Mouse (Mus musculus): ENCODE results near the gene Sh3glb2.

The Sh3glb2 gene

DNA sequence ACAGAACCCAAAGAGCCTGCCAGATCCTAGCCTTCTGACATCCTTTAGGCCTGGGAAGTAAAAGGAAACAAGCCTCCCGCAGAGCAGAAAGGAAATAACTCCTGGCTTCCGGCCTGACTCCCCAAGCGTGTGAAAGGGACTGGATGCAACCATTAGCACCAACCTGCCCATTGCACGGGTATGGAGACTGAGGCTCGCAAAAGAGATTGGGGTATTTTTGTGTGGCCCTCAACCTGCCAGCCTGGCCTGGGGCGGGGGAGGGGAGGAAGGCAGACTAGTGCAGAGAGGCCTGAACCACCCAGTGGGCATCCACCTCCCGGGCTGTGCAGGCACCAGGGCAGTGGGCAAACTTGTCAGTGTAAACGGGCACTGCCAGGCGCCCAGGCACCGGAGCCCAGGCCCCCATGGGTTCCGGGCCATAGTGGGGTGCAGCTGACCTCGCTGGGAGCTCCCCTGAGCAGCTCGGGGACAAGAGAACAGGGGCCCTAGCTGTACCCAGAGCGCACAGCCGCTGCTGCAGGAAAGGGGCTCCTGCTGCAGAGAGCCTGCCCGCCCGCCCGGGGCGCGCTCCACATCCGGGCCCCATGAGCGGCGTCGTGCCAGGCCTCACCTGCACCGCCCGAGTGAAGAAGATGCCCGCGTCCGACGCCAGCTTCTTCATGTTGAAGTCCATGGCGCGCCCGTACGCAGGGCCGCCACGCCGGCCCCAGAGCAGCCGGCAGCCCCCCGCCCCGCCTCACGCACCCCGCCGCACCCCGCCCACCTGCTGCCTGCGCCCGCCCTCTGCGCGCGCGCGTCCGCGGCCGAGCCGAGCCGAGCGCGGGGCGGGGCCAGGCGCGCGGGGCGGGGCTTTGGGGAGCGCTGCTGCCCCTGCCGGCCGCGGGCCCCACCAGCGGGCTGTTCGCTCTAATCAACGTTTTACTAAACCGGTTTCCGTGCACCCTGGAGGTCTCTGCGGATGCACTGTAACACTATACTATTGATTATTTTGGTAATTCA lies at the start of gene Sh3glb2:
Sh3glb2 (minus strand) TSS at position 805 of the 999 bp plus-strand sequence.
- DNase-seq (ENCODE audit: low read depth), result peak; percentile 57

GRCm38 (mm10) chr2:30408452-30409100 lies 49.4 kb upstream of the Sh3glb2 start:
- no peak for DNase-seq (ENCODE audit: low read depth)

GRCm38 (mm10) chr2:30407778-30408177 lies 48.6 kb upstream of the Sh3glb2 start:
- no peak for DNase-seq (ENCODE audit: low read depth)

DNA sequence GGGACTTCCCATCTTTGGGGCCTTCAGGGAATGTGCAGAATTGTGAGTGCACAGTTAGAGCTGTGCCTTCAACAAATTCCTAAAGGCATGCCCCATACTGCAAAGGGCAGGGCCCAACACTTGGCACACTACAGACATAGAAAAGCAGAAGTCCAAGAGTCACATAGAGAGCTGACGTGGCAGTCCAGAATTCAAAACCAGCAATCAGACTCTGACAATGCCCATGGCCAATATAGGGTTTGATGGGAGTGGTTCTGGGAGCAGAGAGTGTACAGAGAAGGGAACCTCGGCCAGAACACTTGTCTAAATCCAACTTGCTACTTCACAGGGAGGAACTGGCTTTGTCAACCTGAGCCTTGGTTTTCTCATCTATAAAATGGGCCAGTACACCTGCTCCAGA lies 48.1 kb upstream of the Sh3glb2 start:
- DNase-seq (ENCODE audit: low read depth), result no peak

GRCm38 (mm10) chr2:30403870-30404269 lies 44.7 kb upstream of the Sh3glb2 start:
- DNase-seq (ENCODE audit: low read depth), result no peak

DNA sequence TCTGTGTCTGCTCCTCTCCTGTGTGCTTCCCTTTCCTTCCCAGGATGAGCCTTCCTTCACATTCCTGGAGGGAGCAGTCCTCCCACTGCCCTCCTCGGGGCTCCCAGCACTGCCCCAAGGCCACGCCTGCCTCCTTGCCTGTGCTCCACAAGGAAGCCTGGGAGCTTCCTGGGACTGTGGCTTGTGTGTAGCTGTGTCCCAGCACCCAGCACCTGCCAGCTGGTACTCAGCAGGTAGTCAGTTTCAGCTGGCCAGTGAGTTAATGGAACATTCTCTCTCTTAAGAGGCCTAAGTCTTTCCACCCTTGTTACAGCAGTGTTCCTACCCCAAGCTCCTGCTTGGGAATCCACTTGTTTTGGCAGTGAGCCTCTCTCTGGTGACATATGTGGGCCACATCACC lies 43.7 kb upstream of the Sh3glb2 start:
- DNase-seq (ENCODE audit: low read depth), result no peak

GRCm38 (mm10) chr2:30402351-30402826 lies 43.3 kb upstream of the Sh3glb2 start:
- DNase-seq (ENCODE audit: low read depth), result no peak

DNA sequence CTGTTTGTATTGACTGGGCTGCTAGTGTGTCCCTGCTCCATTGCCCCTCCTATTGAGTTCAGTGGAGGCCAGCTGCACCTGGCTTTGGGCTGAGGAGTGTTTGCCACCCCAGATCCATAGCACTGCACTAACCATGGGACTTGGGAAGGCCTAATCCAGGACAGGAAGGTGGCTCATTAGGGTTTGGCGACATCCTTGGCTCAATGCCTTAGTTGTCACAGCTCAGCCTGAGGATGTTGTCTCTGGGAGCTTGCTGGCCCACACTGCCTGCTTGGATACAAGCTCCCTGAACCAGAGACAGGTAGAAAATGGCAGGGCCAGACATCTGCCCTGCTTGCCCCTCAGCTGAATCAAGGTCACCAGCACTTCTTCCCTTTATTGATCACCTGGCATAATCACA lies 42.4 kb upstream of the Sh3glb2 start:
- no peak for DNase-seq (ENCODE audit: low read depth)

DNA sequence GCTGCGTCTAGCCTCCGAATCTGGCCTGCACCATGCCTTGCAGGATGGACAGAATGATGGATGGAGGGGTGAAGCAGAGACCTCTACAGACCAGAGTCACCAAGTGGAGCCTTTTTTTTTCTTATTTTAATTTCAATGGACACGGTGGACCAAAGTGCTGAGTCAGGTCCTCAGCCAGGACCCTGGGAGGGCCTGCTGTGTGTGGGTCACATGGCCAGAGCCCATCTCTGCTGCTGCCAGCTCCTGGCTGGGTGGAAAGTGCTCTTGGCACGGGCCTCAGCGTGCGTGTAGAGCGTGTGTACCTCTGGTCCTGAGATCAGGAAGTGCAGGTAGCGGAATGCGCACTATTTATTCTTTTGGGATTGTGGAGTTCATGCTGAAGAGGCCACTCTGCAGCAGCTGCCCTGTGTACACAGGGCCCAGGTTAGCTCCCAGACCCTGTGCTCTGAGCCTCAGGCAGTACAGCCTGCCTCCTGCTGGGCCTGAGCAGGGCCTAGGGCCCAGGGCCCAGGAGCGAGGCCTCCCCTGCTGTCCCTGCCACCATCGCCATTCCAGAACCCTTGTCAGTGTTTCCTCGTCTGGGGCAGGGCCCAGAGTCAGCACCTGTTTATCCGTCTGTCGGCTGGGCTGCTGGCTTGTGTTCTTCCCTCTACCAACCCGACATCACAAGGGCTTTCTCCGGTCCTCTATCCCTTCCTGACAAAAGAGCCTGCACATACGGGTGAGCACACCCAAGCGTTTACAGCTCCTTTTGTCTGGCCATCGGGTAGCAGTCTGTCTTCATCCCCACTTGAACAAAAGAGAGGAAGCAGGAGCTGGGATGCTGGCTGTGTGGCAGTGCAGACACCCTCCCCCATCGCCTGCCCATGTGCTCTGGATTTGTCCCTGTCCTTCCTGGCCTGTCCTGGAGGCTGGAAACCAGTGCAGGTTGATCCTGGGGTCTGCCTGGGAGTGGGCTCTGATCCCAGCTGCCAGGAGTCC lies 40.3 kb upstream of the Sh3glb2 start:
- no peak for DNase-seq (ENCODE audit: low read depth)

- no peak for DNase-seq (ENCODE audit: low read depth)
These were observed 38.9 kb upstream of the Sh3glb2 start for GRCm38 (mm10) chr2:30397986-30398512.

GRCm38 (mm10) chr2:30396246-30396645 lies 37.1 kb upstream of the Sh3glb2 start:
- DNase-seq (ENCODE audit: low read depth), result no peak

- DNase-seq (ENCODE audit: low read depth), result no peak
These were observed 36.6 kb upstream of the Sh3glb2 start for GRCm38 (mm10) chr2:30395757-30396156.

DNA sequence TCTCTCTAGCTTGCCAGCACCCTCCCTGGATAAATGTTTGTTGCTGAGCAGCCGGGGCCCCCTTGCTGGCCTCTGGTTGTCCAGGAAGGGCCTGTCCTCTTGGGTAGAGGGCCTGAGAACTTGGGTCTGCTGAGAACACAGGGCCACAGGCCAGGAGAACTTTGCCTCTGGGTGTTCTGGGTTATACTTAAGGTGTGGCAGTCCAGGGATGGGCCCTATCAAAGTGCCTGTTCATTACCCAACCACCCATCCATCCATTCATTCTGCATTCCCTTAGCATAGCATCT lies 34.2 kb upstream of the Sh3glb2 start:
- DNase-seq (ENCODE audit: low read depth), result no peak

- peak; percentile 62 for DNase-seq (ENCODE audit: low read depth)
These were observed 33.6 kb upstream of the Sh3glb2 start for GRCm38 (mm10) chr2:30392577-30393369.

- DNase-seq (ENCODE audit: low read depth), result peak; percentile 96
These were observed 33.0 kb upstream of the Sh3glb2 start, which contains the start of gene Dolpp1 for GRCm38 (mm10) chr2:30392114-30392576. Gene Dolpp1, plus strand, starts transcription at chr2:30392254.

DNA sequence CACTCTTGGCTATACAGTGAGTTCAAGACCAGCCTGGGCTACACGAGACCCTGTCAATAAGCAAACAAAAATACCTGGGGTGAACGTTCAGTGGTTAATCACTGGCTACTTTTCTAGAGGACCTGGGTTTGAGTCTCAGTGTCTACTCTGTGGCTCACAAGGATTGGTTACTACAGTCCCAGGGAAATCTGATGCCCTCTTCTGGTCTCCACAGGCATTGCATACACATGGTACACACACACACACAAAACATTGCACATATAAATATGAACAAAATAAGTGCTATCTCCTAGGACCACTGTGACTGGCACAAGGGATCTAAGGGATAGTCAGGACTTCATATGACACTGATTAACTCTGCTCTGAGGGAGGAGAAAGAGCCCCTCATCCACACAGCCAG lies 29.9 kb upstream of the Sh3glb2 start:
- DNase-seq (ENCODE audit: low read depth), result no peak

DNA sequence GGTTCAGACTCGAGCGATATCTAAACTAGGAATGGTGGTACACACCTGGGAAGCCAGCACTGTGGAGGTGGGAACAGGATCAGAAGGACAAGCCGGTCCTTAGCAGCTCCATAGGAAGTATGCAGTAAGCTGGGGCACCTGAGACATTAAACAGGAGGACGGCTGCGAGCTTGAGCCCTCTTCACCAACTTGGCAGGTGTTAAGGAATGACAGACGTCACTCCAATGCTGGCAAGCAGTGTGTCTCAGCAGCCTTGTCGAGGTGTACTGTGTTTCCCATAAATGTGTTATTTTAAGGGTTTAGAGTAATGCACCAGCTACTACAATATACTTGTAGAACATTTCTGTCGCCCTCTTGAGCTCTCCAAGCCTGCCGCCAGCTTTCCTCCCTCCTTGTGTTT lies 27.8 kb upstream of the Sh3glb2 start:
- DNase-seq (ENCODE audit: low read depth), result no peak

DNA sequence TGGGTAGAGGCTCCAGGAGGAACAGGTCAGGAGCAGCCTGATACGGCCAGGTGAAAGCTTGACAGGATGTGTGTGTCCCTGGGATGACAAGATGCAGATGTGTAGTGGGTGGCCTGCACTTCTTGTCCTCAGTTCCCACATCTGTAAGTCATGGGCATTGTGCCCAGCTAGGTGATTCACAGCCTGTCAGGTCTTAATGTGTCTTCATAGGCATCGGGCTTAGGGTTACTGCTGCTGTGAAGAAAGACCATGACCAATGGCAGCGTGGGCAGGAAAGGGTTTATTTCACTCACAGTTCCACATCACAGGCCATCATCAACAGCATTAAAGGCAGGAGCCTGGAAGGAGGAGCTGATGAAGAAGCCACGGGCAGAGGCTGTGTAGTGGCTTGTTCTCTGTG lies 26.5 kb upstream of the Sh3glb2 start:
- no peak for DNase-seq (ENCODE audit: low read depth)

DNA sequence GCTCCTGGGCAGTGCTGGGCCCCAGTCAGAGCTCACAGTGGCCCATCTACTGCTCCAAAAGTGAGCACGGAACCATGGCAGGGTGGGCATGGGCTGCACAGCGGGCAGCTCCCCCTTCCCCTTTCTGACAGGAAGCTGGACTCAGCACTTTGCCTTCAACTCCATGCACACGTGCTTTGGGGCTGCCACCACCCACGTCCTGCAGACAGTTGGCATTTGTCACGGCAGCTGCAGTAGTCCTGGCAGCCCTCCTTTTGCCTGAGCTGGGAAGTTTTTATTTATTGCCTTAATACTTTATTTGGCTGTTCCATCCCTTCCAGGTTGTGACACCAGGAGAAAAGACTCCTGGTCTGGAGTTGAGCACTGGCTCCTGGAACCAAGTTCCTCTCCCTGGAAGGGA lies 25.7 kb upstream of the Sh3glb2 start:
- DNase-seq (ENCODE audit: low read depth), result no peak

DNA sequence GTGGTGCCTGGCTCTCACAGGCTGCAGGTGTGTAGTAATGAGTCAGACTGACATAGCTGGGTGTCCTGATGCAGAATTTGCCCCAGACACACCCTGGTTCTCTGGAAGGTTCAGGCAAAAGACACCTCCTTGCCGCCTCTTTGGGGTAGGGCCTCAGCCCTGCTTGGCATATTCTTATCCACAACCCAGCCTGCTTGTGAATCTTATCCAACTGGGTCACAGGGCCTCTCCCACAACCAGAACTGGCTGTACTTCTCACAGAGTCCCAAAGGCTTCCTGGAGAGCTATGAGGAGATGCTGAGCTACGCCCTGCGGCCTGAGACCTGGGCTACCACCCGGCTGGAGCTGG lies 22.2 kb upstream of the Sh3glb2 start:
- peak; percentile 55 for DNase-seq (ENCODE audit: low read depth)

All from c-Kit-positive CD71-positive TER-119-negative erythroid progenitor cells, embryonic 14.5 days (primary cell).